ENCODE assay signal across 25 mouse cellular contexts in genomic region chr14:34393295-34393694, GRCm38 (mm10). TPM values are rescaled to one million over a fixed set of nuclear protein-coding genes. Genes with fewer than 3 reads are reported as not detected.
DNase-seq lines count a peak whose midpoint lies in the region; ATAC-seq and TF ChIP-seq lines count a peak whose summit lies in the region.
"Had no signal": no experiment of that assay in that cellular context is flagged by ENCODE, and none has a peak within 500 bp of the region (broad histone marks: within the 10 kb centered on the region; RNA-seq: fewer than 3 reads in every experiment).

No protein-coding gene starts in this region.

- 73% methylated on average over 4 of the region's 4 CpGs for WGBS in heart, embryonic 11.5 days (ENCODE audit: insufficient replicate concordance)
- 37% methylated on average over 4 of the region's 4 CpGs for WGBS in forebrain, embryonic 14.5 days
- 36% methylated on average over 4 of the region's 4 CpGs for WGBS in forebrain, embryonic 16.5 days

- no peak for TF ChIP-seq CTCF in layer of hippocampus, adult 2 months (conservative IDR thresholded peaks at IDR 0.05)

- H3K9me3 ChIP-seq in heart, embryonic 11.5 days (replicated peaks; ENCODE audit: control insufficient read depth, low read length), result no peaks in the 10 kb centered on the region
- no peaks in the 10 kb centered on the region for H3K9me3 ChIP-seq in forebrain, embryonic 14.5 days (replicated peaks; ENCODE audit: control insufficient read depth, low read length)
- no peaks in the 10 kb centered on the region for H3K9me3 ChIP-seq in forebrain, embryonic 16.5 days (ENCODE audit: control insufficient read depth, low read length)
- H3K9me3 ChIP-seq: embryonic facial prominence, embryonic 13.5 days had no signal

- no peak for DNase-seq in heart, adult 8-10 months (ENCODE audit: low spot score)
- no peak for DNase-seq in layer of hippocampus, adult 2 months (ENCODE audit: low spot score in 2 of 2)
- DNase-seq in layer of hippocampus, adult 9-10 months (ENCODE audit: low spot score), result no peak
- no peak for DNase-seq in forebrain, embryonic 14.5 days (ENCODE audit: low spot score)
- no peak for DNase-seq in embryo, embryonic 9.5 days (ENCODE audit: extremely low spot score)
- DNase-seq: adrenal gland, adult 8-10 months; adrenal gland, postnatal 36 days; cerebellum, adult 11 months; cerebellum, adult 8-10 months; cerebellum, postnatal 25 days; gastrocnemius, postnatal 10 days; heart, adult 2 months; heart, postnatal 14 days; kidney, adult 9 months had no signal

- 0 out of 2 replicates have a peak, but pooled peaks have one; percentile 42 for ATAC-seq in heart, embryonic 11.5 days (replicated peaks; ENCODE audit: insufficient number of reproducible peaks, low FRiP score, low TSS enrichment)
- peak; percentile 37 for ATAC-seq in forebrain, embryonic 14.5 days
- peak; percentile 64 for ATAC-seq in forebrain, embryonic 16.5 days
- ATAC-seq: inflammation-experienced regulatory T-cells, adult 6 months; intestine, postnatal 0 days had no signal

- no peak overlapping the region for H3K27ac ChIP-seq in heart, embryonic 11.5 days (ENCODE audit: low read depth, low read length)
- H3K27ac ChIP-seq in layer of hippocampus, adult 2 months, result 0 out of 2 replicates have a peak overlapping the region, but pooled peaks have one; percentile 7
- no peak overlapping the region for H3K27ac ChIP-seq in forebrain, embryonic 14.5 days (ENCODE audit: low read depth, low read length)
- H3K27ac ChIP-seq in forebrain, embryonic 16.5 days (ENCODE audit: low read length), result no peak overlapping the region
- H3K27ac ChIP-seq: embryonic facial prominence, embryonic 13.5 days; heart, adult 2 months; heart, embryonic 15.5 days; hindbrain, embryonic 10.5 days; hindbrain, embryonic 14.5 days had no signal

- no peaks in the 10 kb centered on the region for H3K27me3 ChIP-seq in heart, embryonic 11.5 days (ENCODE audit: control insufficient read depth, insufficient read depth, low read length)
- H3K27me3 ChIP-seq in forebrain, embryonic 14.5 days (replicated peaks; ENCODE audit: control insufficient read depth, insufficient read depth, low read length), result no peaks in the 10 kb centered on the region
- no peaks in the 10 kb centered on the region for H3K27me3 ChIP-seq in forebrain, embryonic 16.5 days (replicated peaks; ENCODE audit: control insufficient read depth, insufficient read depth, low read length)
- H3K27me3 ChIP-seq: embryonic facial prominence, embryonic 13.5 days; heart, embryonic 15.5 days had no signal

- no peak overlapping the region for H3K4me3 ChIP-seq in heart, embryonic 11.5 days (ENCODE audit: low read depth, low read length)
- H3K4me3 ChIP-seq in layer of hippocampus, adult 2 months, result no peak overlapping the region
- no peak overlapping the region for H3K4me3 ChIP-seq in forebrain, embryonic 14.5 days (ENCODE audit: low read depth, low read length)
- no peak overlapping the region for H3K4me3 ChIP-seq in forebrain, embryonic 16.5 days (replicated peaks; ENCODE audit: low read length)
- H3K4me3 ChIP-seq: embryonic facial prominence, embryonic 13.5 days; heart, adult 2 months; heart, embryonic 15.5 days; hindbrain, embryonic 10.5 days had no signal

- H3K4me2 ChIP-seq in heart, embryonic 11.5 days, result no peak overlapping the region
- H3K4me2 ChIP-seq in forebrain, embryonic 14.5 days (ENCODE audit: low read length), result no peak overlapping the region
- no peak overlapping the region for H3K4me2 ChIP-seq in forebrain, embryonic 16.5 days (ENCODE audit: low read length)
- H3K4me2 ChIP-seq: embryonic facial prominence, embryonic 13.5 days; heart, embryonic 15.5 days; hindbrain, embryonic 14.5 days had no signal

- H3K4me1 ChIP-seq in heart, embryonic 11.5 days (ENCODE audit: control insufficient read depth, insufficient read depth, low read length), result no peaks in the 10 kb centered on the region
- H3K4me1 ChIP-seq in forebrain, embryonic 14.5 days (ENCODE audit: control insufficient read depth, insufficient read depth, low read length), result no peaks in the 10 kb centered on the region
- H3K4me1 ChIP-seq in forebrain, embryonic 16.5 days (replicated peaks; ENCODE audit: control insufficient read depth, insufficient read depth, low read length), result peaks cover 5% of the 10 kb centered on the region; the same call in 1 of the 2 replicates
- H3K4me1 ChIP-seq: embryonic facial prominence, embryonic 13.5 days; heart, embryonic 15.5 days had no signal

- H3K9ac ChIP-seq in heart, embryonic 11.5 days (ENCODE audit: low read depth, low read length), result no peak overlapping the region
- H3K9ac ChIP-seq in forebrain, embryonic 14.5 days (ENCODE audit: low read length), result no peak overlapping the region
- no peak overlapping the region for H3K9ac ChIP-seq in forebrain, embryonic 16.5 days (replicated peaks; ENCODE audit: low read depth, low read length)
- H3K9ac ChIP-seq: embryonic facial prominence, embryonic 13.5 days; heart, embryonic 15.5 days; hindbrain, embryonic 14.5 days had no signal

- H3K36me3 ChIP-seq in heart, embryonic 11.5 days (ENCODE audit: control insufficient read depth, insufficient read depth, low read length), result peaks cover 8% of the 10 kb centered on the region; the same call in 1 of the 2 replicates
- H3K36me3 ChIP-seq in forebrain, embryonic 14.5 days (ENCODE audit: control insufficient read depth, insufficient read depth, low read length), result no peaks in the 10 kb centered on the region
- no peaks in the 10 kb centered on the region for H3K36me3 ChIP-seq in forebrain, embryonic 16.5 days (ENCODE audit: control insufficient read depth, insufficient read depth)

RNA-seq across cellular contexts. Expression of gene Mmrn2, which starts 18.0 kb away (rescaled TPM):
- 15.8 and 23.1 TPM in 2 replicates for polyA plus RNA-seq in heart, embryonic 11.5 days (2014; fragmentation: Nextera tagmentation; extraction: Ambion mirVana)
- 10 to 100 TPM; 36.6 to 47.3 (median 43.5) TPM for total RNA-seq in heart, adult 8-10 months (2022)
- total RNA-seq in layer of hippocampus, adult 2 months (2021), result 1 to 10 TPM; 3.9 to 4.0 TPM
- polyA plus RNA-seq in forebrain, embryonic 14.5 days (2014; fragmentation: Nextera tagmentation; extraction: Ambion mirVana), result 3.5 and 3.6 TPM in 2 replicates
- polyA plus RNA-seq in forebrain, embryonic 16.5 days (2015; fragmentation: Nextera tagmentation; extraction: Ambion mirVana), result 3.9 and 4.8 TPM in 2 replicates

RNA-seq across cellular contexts. Expression of gene Sncg, which starts 18.7 kb away (rescaled TPM):
- polyA plus RNA-seq in heart, embryonic 11.5 days (2014; fragmentation: Nextera tagmentation; extraction: Ambion mirVana), result 2.4 and 2.9 TPM in 2 replicates
- total RNA-seq in heart, adult 8-10 months (2022), result 10 to 100 TPM; 12.6 to 19.4 (median 15.2) TPM
- total RNA-seq in layer of hippocampus, adult 2 months (2021), result 1 to 10 TPM; 4.8 to 6.7 TPM
- 4.0 and 4.2 TPM in 2 replicates for polyA plus RNA-seq in forebrain, embryonic 14.5 days (2014; fragmentation: Nextera tagmentation; extraction: Ambion mirVana)
- 1.9 and 4.2 TPM in 2 replicates for polyA plus RNA-seq in forebrain, embryonic 16.5 days (2015; fragmentation: Nextera tagmentation; extraction: Ambion mirVana)
- polyA plus RNA-seq: inflammation-experienced regulatory T-cells, adult 6 months had no signal

RNA-seq across cellular contexts. Expression of gene Fam25c, which starts 38.1 kb away (rescaled TPM):
- polyA plus RNA-seq in heart, embryonic 11.5 days (2014; fragmentation: Nextera tagmentation; extraction: Ambion mirVana), result not detected in 2 replicates
- total RNA-seq in heart, adult 8-10 months (2022), result not detected
- total RNA-seq in layer of hippocampus, adult 2 months (2021), result not detected
- not detected in 2 replicates for polyA plus RNA-seq in forebrain, embryonic 14.5 days (2014; fragmentation: Nextera tagmentation; extraction: Ambion mirVana)
- 0.97 TPM in 1 of 2 replicates, not detected in the other for polyA plus RNA-seq in forebrain, embryonic 16.5 days (2015; fragmentation: Nextera tagmentation; extraction: Ambion mirVana)
- total RNA-seq: adrenal gland, adult 8-10 months; adrenal gland, postnatal 36 days; gastrocnemius, postnatal 10 days; gastrocnemius, postnatal 4 days; heart, adult 2 months; heart, postnatal 14 days had no signal
- polyA plus RNA-seq: cortical plate, adult 2 months; frontal cortex, adult 2 months; heart, adult 2 months; heart, embryonic 15.5 days; hindbrain, embryonic 10.5 days; hindbrain, embryonic 14.5 days; inflammation-experienced regulatory T-cells, adult 6 months; intestine, postnatal 0 days had no signal
